Mouse (Mus musculus): ENCODE data around the gene Fmo2. TPM values are rescaled to one million over a fixed set of nuclear protein-coding genes. Genes with fewer than 3 reads are reported as not detected.

Gene Fmo2
- polyA plus RNA-seq, 1 experiment, result 2.1 TPM

- H3K27me3 ChIP-seq (ENCODE audit: control insufficient read depth, insufficient read depth, low read length), result no peaks in the 10 kb centered on the region
- H3K36me3 ChIP-seq (ENCODE audit: control insufficient read depth, insufficient read depth, low read length), result no peaks in the 10 kb centered on the region
- H3K4me3 ChIP-seq (ENCODE audit: control insufficient read depth, insufficient read depth, low read length), result no peak overlapping the region
- 82% methylated on average over 5 of the region's 5 CpGs for WGBS
- DNase-seq, result no peak
- TF ChIP-seq CTCF (IDR thresholded peaks at IDR 0.05; ENCODE audit: borderline replicate concordance, control insufficient read depth, extremely low read depth, insufficient read depth, low read length, poor library complexity) (no peak), POLR2A (IDR thresholded peaks at IDR 0.05; ENCODE audit: control insufficient read depth, extremely low read depth, insufficient read depth, low read length, poor library complexity) (no peak)
- no peak overlapping the region for H3K27ac ChIP-seq (ENCODE audit: control insufficient read depth, insufficient read depth, low read length)
- H3K4me1 ChIP-seq (replicated peaks; ENCODE audit: control insufficient read depth, insufficient read depth, low read length), result no peaks in the 10 kb centered on the region
Measured at GRCm38 (mm10) chr1:162937970-162938695, 39.6 kb upstream of the Fmo2 start.

DNA sequence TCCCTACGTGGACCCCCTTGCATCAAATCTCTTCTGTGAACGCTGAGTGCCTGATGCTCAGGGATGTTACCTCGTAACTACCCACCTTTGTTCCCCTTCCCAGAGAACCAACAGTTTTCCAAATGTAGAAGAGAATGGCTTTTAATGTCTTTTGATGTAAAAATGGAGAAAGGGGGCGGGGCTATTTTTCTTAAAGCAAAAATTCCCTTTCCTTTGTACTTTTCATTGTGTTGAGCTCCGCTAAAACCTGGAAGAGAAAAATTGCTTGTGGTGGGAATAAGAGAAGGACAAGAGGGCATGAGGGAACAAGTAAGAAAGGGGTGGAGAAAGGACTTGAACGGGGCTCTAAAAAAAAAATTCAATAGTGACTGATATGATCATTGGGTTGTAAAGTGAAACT lies 38.9 kb upstream of the Fmo2 start, which contains the start of gene Fmo6:
TSS of gene Fmo6 (minus strand) at position 101 of the 400 bp plus-strand sequence.
- TF ChIP-seq CTCF (IDR thresholded peaks at IDR 0.05; ENCODE audit: borderline replicate concordance, control insufficient read depth, extremely low read depth, insufficient read depth, low read length, poor library complexity), result no peak
- no peak for TF ChIP-seq POLR2A (IDR thresholded peaks at IDR 0.05; ENCODE audit: control insufficient read depth, extremely low read depth, insufficient read depth, low read length, poor library complexity)
- Histone ChIP-seq H3K27me3 (ENCODE audit: control insufficient read depth, insufficient read depth, low read length) (no peaks in the 10 kb centered on the region), H3K4me3 (ENCODE audit: control insufficient read depth, insufficient read depth, low read length) (no peak within 1 kb of the TSS), H3K27ac (ENCODE audit: control insufficient read depth, insufficient read depth, low read length) (no peak within 1 kb of the TSS), H3K36me3 (ENCODE audit: control insufficient read depth, insufficient read depth, low read length) (no peaks in the 10 kb centered on the region), H3K4me1 (replicated peaks; ENCODE audit: control insufficient read depth, insufficient read depth, low read length) (no peaks in the 10 kb centered on the region)
- WGBS, result 88% methylated on average over 6 of the region's 6 CpGs
- DNase-seq, result no peak

DNA sequence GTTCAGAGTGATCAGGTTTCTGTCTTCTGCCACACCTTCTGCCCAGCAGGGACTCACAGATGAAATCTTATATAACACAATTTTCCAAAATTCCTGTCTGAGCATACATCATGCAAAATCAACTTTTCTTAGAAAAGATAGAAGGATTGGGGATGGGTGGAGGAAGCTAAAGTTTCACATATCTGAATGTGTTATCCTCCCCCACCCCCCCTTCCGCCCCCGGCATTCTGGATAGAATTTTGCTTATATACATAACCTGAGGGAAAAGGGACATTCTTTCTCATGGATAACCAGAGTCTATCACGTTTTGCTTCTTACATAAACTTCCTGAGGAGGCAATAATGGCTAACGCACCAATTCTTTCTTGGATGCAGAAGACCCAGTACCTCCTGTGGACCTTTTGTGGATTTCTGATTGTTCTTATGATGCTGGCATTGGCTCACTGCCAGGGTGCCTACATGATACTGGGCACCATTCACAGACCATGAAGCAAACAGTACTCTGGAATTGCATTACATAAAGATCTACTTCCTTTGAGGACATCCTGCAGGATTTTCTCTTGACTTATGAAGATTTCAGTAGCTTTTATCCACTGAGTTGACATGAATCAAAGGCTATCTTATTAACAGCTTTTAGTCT lies 36.0 kb upstream of the Fmo2 start:
- H3K27ac ChIP-seq (ENCODE audit: control insufficient read depth, insufficient read depth, low read length), result no peak overlapping the region
- no peaks in the 10 kb centered on the region for H3K27me3 ChIP-seq (ENCODE audit: control insufficient read depth, insufficient read depth, low read length)
- DNase-seq, result no peak
- 89% methylated on average over 4 of the region's 4 CpGs for WGBS
- no peaks in the 10 kb centered on the region; the same call in 1 of the 2 replicates for H3K4me1 ChIP-seq (replicated peaks; ENCODE audit: control insufficient read depth, insufficient read depth, low read length)
- no peak for TF ChIP-seq POLR2A (IDR thresholded peaks at IDR 0.05; ENCODE audit: control insufficient read depth, extremely low read depth, insufficient read depth, low read length, poor library complexity)
- TF ChIP-seq CTCF (IDR thresholded peaks at IDR 0.05; ENCODE audit: borderline replicate concordance, control insufficient read depth, extremely low read depth, insufficient read depth, low read length, poor library complexity), result no peak
- no peaks in the 10 kb centered on the region for H3K36me3 ChIP-seq (ENCODE audit: control insufficient read depth, insufficient read depth, low read length)
- H3K4me3 ChIP-seq (ENCODE audit: control insufficient read depth, insufficient read depth, low read length), result no peak overlapping the region

GRCm38 (mm10) chr1:162932386-162932785 lies 33.9 kb upstream of the Fmo2 start:
- Histone ChIP-seq H3K27me3 (ENCODE audit: control insufficient read depth, insufficient read depth, low read length) (no peaks in the 10 kb centered on the region), H3K4me3 (ENCODE audit: control insufficient read depth, insufficient read depth, low read length) (no peak overlapping the region), H3K36me3 (ENCODE audit: control insufficient read depth, insufficient read depth, low read length) (no peaks in the 10 kb centered on the region), H3K4me1 (replicated peaks; ENCODE audit: control insufficient read depth, insufficient read depth, low read length) (no peaks in the 10 kb centered on the region; the same call in 1 of the 2 replicates), H3K27ac (ENCODE audit: control insufficient read depth, insufficient read depth, low read length) (no peak overlapping the region)
- TF ChIP-seq POLR2A (IDR thresholded peaks at IDR 0.05; ENCODE audit: control insufficient read depth, extremely low read depth, insufficient read depth, low read length, poor library complexity), result no peak
- TF ChIP-seq CTCF (IDR thresholded peaks at IDR 0.05; ENCODE audit: borderline replicate concordance, control insufficient read depth, extremely low read depth, insufficient read depth, low read length, poor library complexity), result no peak
- DNase-seq, result no peak
- 97% methylated on average over 4 of the region's 4 CpGs for WGBS

DNA sequence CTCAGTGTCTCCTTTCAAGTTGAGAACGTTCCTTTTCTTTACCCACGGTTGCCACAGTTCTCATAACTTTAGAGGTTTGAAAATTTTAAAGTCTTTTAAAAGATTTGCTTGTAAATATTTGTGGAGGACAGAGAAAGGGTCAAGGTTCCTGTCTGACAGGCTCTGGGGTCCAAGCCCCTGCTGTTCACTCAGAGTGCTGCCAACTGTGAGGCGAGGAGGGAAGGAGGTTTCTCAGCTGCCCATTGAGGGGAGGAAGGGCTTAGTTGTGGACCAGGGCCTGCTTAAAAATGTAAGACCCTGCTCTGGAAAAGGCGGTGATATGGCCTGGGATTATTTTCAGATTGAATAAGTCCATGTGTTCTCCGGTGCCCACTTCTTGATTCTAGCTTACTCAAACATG lies 33.4 kb upstream of the Fmo2 start:
- Histone ChIP-seq H3K36me3 (ENCODE audit: control insufficient read depth, insufficient read depth, low read length) (no peaks in the 10 kb centered on the region), H3K27ac (ENCODE audit: control insufficient read depth, insufficient read depth, low read length) (no peak overlapping the region), H3K4me1 (replicated peaks; ENCODE audit: control insufficient read depth, insufficient read depth, low read length) (no peaks in the 10 kb centered on the region; the same call in 1 of the 2 replicates), H3K27me3 (ENCODE audit: control insufficient read depth, insufficient read depth, low read length) (no peaks in the 10 kb centered on the region), H3K4me3 (ENCODE audit: control insufficient read depth, insufficient read depth, low read length) (no peak overlapping the region)
- no peak for TF ChIP-seq CTCF (IDR thresholded peaks at IDR 0.05; ENCODE audit: borderline replicate concordance, control insufficient read depth, extremely low read depth, insufficient read depth, low read length, poor library complexity)
- TF ChIP-seq POLR2A (IDR thresholded peaks at IDR 0.05; ENCODE audit: control insufficient read depth, extremely low read depth, insufficient read depth, low read length, poor library complexity), result no peak
- WGBS, result 90% methylated on average over 5 of the region's 5 CpGs
- DNase-seq, result no peak

- Histone ChIP-seq H3K4me3 (ENCODE audit: control insufficient read depth, insufficient read depth, low read length) (no peak overlapping the region), H3K4me1 (replicated peaks; ENCODE audit: control insufficient read depth, insufficient read depth, low read length) (no peaks in the 10 kb centered on the region; the same call in 1 of the 2 replicates), H3K27me3 (ENCODE audit: control insufficient read depth, insufficient read depth, low read length) (no peaks in the 10 kb centered on the region), H3K36me3 (ENCODE audit: control insufficient read depth, insufficient read depth, low read length) (no peaks in the 10 kb centered on the region), H3K27ac (ENCODE audit: control insufficient read depth, insufficient read depth, low read length) (no peak overlapping the region)
- no peak for DNase-seq
- TF ChIP-seq CTCF (IDR thresholded peaks at IDR 0.05; ENCODE audit: borderline replicate concordance, control insufficient read depth, extremely low read depth, insufficient read depth, low read length, poor library complexity) (no peak), POLR2A (IDR thresholded peaks at IDR 0.05; ENCODE audit: control insufficient read depth, extremely low read depth, insufficient read depth, low read length, poor library complexity) (no peak)
- WGBS, result 74% methylated on average over 4 of the region's 4 CpGs
Measured at GRCm38 (mm10) chr1:162931310-162931875, 32.9 kb upstream of the Fmo2 start.
